Mouse (Mus musculus): Measurements from ENCODE around the gene Dock11.
A peak's percentile ranks its signal among the peaks of the same experiment; 100 is the strongest.

The Dock11 gene

GRCm38 (mm10) chrX:35950135-35950534, 61.5 kb downstream of the Dock11 start:
- no peak for DNase-seq (ENCODE audit: low spot score in 2 of 2)

DNA sequence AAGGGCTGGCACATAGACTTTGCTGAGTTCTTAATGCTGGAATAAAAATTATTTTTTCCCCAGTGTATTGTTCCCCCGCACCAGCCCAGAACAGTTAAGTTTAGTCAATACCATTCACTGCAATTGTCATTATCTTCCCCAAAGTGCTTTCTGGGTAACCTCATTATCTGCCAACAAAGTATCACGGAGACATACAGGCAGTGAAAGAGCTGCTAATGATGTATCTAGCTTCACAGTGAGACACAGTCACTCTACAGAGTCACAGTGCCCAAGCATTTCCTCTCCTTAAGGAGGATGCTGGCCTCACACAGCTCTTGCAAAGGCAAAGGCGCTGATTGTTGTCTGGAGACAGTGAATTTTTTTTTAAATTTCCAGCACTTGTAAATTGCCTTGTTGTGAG, 63.3 kb downstream of the Dock11 start:
- DNase-seq (ENCODE audit: low spot score in 2 of 2), result no peak

- no peak for DNase-seq (ENCODE audit: low spot score in 2 of 2)
Observed at GRCm38 (mm10) chrX:35952521-35953095, 64.0 kb downstream of the Dock11 start.

- DNase-seq (ENCODE audit: low spot score in 2 of 2), result no peak
Observed at GRCm38 (mm10) chrX:35956236-35956635, 67.6 kb downstream of the Dock11 start.

DNA sequence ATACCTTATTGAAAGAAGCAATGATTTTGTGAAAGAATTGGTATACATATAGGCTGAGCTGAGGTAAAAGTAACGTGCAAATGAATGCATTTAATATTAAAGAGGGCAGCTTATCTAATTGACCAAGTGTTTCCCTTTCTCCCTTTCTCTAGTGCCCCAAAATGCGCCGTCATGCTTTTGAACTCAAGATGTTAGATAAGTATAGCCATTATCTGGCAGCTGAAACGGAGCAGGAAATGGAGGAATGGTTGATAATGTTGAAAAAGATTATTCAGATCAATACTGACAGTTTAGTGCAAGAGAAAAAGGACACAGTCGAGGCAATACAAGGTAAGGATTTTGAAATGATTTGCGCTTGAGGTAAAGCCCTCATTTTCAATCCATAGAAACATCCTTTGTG, 74.5 kb downstream of the Dock11 start:
- no peak for DNase-seq (ENCODE audit: low spot score in 2 of 2)

GRCm38 (mm10) chrX:35969276-35969675, 80.6 kb downstream of the Dock11 start:
- DNase-seq (ENCODE audit: low spot score in 2 of 2), result no peak

DNA sequence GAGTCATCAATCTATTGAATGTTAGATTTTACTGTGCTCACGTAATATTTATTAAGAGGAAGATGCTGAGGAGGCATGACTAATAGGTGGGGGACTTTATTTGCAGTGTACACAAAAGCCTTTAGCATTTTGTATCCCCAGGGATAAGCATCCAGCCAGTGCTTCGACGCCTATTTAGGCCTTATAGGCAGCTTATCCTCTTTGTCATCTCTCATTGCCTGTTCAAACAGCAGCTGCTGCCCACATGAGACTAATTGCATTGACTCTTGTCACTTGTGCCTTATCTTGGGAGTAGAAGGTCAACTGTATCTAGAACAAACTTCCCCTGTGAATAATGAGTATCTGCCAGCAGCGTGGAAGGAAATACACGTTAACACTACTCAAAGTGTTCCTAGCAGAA, 88.0 kb downstream of the Dock11 start:
- DNase-seq (ENCODE audit: low spot score in 2 of 2), result no peak

- DNase-seq (ENCODE audit: low spot score in 2 of 2), result no peak
Observed at GRCm38 (mm10) chrX:35987981-35988380, 99.3 kb downstream of the Dock11 start.

DNA sequence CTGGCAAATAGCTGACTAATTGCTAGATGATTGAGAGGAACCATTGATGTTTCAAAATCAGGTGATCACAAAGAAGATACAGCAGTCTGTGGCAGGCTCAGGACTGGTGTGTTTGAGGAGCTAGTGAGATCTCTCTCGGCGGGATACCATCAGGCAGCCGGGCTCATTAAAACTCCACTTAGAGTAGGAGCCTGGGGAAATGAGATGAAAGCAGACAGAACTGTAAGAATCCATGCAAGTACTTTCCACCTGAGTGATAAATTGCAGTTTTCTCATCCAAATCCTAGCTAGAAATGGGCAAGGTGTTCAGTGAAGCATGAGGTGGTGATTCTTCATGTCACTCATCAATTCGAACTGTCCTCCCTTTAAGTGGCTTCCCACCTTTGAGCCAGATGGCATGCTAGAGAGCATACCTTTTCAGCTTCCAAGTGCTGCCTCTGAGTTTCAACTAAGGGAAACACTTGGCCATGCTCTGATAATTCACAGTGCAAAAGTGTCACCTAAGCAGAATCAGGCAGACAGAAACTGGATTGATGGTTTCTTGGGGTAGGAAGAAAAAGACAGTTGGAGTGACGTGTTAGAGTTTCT, 102.0 kb downstream of the Dock11 start:
- no peak for DNase-seq (ENCODE audit: low spot score in 2 of 2)

GRCm38 (mm10) chrX:35994226-35994625, 105.6 kb downstream of the Dock11 start:
- DNase-seq (ENCODE audit: low spot score in 2 of 2), result no peak

- peak in 1 of 2 experiments; percentile 1 for DNase-seq (ENCODE audit: low spot score in 2 of 2)
Observed at GRCm38 (mm10) chrX:35997004-35997403, 108.4 kb downstream of the Dock11 start.

DNA sequence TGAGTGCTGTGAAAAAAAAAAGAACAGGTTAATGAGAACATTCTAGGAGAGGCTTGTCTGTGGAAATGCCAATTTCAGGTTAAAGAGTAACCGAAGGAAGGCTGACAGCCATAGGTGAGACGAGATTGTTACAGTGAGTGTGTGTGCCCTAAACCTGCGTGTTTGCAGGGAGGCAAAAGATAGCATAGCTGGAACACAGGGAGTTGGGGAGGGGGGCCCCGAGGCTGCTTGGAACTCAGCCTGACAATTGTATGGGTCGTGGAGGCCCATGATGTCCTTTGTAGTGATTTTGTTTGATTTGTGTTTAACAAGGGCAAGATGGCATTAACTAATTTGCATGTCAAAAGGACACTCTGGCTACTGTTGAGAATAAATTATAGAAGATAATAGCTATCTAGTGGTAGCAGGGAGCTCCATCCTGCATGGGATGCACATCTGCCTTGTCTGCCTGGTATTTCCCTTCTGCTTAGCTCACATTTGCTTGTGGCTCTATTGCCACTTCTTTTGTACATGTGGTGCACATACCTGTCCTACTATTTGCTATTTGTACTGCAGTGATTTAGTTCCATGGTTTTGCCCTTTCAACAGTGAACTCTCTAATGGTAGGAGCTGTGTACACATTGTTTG, 109.3 kb downstream of the Dock11 start:
- no peak for DNase-seq (ENCODE audit: low spot score in 2 of 2)

- DNase-seq (ENCODE audit: low spot score in 2 of 2), result no peak
Observed at GRCm38 (mm10) chrX:36025651-36026050, 137.0 kb downstream of the Dock11 start.

DNA sequence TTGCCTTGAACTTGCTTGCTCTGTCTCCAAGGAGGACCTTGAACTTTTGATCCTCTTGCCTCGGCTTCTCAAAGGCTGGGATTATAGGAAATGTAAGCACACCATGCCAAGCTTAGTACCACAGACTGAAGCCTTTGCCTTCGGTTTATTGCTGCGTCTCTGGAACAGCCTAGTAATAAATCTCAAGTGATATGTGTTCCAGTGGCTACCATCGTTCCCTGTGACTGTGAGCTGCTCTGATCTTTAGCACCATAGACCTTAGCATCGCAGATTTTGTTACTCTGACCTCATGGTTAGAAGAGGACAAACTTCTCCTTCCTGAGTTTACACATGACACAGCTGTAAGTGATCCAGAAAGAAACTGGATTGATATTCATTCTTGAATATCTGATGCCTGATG, 142.5 kb downstream of the Dock11 start:
- DNase-seq (ENCODE audit: low spot score in 2 of 2), result no peak

- DNase-seq (ENCODE audit: low spot score in 2 of 2), result no peak
Observed at GRCm38 (mm10) chrX:36034045-36034444, 145.4 kb downstream of the Dock11 start.

DNA sequence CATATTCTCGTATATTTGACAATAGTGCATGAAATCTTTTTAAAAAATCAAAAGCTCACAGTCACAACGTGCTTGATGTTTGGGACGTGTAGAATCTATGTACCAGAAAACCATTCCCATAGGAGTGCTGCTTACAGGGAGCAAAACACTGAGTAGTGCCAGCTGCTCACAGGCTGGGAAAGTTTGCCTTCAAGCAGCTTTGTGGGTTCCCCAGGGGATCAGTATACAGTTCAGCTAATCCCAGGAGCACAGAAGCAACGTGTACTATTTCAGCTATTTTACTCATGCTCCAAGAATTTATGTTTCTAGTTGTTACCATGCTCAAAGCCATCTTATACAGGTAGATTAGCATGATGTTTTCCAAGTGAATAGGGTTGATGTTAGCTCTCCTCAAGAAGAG, 157.1 kb downstream of the Dock11 start:
- DNase-seq (ENCODE audit: low spot score in 2 of 2), result no peak

DNA sequence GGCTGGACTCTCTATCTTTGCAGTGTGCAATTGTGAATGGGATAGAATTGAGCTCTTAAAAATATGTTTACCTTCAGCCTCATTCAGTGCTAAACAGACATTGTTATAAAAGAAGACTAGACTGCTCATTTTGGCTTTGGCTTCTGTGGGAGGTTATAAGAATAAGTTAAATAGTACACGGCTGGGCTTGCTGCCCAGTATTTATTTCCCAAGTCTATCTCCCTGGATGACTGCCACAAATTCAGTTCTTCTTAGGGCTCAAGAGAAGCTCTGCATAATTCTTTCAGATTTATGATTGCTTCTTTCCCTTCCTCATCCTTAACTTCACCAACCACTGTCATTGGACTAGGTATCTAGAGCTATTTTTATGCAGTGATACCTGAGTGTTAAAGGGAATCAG, 158.8 kb downstream of the Dock11 start:
- no peak for DNase-seq (ENCODE audit: low spot score in 2 of 2)

GRCm38 (mm10) chrX:36050312-36050711, 161.7 kb downstream of the Dock11 start:
- DNase-seq (ENCODE audit: low spot score in 2 of 2), result no peak

DNA sequence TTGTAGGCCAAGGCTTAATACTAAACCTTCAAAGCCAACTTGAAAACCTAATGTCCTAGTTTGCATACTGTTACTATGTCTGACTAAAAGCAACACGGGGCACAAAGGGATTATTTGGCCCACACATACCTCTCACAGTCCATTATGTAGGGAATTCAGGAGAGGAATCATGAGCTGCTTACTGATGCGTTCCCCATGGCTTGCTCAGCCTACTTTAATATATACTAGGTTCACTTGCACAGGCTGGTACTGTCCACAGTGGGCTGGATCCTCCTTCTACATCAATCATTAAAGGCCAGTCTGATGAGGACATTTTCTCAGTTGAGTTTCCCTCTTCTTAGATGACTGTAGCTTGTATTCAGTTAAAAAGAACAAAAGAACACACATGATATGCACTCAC, 185.4 kb downstream of the Dock11 start:
- no peak for DNase-seq (ENCODE audit: low spot score in 2 of 2)

DNA sequence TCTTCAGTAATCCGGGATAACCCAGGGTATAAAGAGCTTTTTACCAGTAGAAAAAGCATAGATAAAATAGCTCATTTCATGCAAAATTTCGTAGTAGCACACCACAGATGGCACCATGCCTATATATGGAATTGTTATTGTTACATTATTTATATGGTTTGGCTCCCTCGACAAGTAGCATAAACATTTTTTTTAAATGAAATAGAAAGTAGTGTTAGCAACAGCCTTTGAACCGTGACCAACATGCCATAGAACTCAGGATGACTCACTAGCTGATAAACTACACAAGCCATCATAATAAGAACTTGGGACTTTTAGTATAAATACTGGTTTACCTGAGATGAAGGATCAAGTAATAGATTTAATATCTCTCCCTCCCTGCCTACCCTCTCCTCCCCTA, 188.5 kb downstream of the Dock11 start:
- DNase-seq (ENCODE audit: low spot score in 2 of 2), result no peak

GRCm38 (mm10) chrX:36082917-36083316, 194.3 kb downstream of the Dock11 start:
- peak; percentile 4 to 18 for DNase-seq (ENCODE audit: low spot score in 2 of 2)

DNA sequence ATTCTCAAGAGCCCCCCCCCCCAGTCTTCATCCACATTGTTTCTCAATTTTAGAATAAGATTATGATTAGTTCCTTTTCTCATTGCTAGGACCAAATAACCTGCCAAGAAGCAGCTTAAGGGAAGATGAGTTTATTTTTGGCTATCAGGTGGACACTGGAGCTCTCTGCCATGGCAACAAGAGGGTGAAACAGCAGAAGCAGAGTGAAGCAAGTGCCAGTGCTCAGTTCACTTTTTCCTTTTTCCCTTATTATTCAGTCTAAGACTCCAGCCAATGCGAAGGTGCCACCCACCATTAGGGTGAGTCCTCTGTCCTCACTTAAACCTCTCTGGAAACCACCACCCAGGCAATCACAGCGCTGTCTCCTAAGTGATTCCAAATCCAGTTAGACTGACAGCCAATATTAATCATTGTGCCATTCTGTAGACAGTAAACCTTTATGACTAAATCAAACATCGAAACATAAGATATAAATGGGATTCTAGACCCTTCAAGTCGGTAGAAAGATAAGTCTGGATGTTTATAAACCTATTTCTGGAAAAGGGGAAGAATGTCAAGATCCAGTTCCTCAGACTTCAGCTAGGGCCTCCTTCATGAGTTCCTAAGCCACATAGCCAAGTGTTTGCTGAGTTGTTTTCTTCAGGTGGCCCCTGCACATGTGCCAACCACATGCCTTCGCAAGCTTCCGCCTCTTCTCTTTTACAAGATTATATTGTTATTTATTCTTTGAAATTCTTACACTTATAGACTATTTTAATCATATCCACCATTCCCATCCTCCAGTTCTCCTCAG, 200.0 kb downstream of the Dock11 start:
- DNase-seq (ENCODE audit: low spot score in 2 of 2), result no peak

GRCm38 (mm10) chrX:36100883-36101282, 212.3 kb downstream of the Dock11 start:
- DNase-seq (ENCODE audit: low spot score in 2 of 2), result peak in 1 of 2 experiments; percentile 3
